Mouse (Mus musculus) C2C12 (cell line): ENCODE measurements around the gene Hyal1.

Experiments used
- CTCF ChIP-seq: IDR thresholded peaks from one replicate; pipeline ENCODE4 v1.5.1; 2011; ENCODE audit not compliant: control insufficient read depth, insufficient read depth, insufficient read length
- MYOD1 ChIP-seq: IDR thresholded peaks from one replicate; pipeline ENCODE4 v1.6.1; 2011; ENCODE audit warnings: low read depth; ENCODE audit not compliant: control insufficient read depth, insufficient read length
- MYOG ChIP-seq: IDR thresholded peaks from one replicate; pipeline ENCODE4 v1.6.1; 2011; ENCODE audit not compliant: control insufficient read depth, insufficient read length; ENCODE audit errors: extremely low read depth

DNA sequence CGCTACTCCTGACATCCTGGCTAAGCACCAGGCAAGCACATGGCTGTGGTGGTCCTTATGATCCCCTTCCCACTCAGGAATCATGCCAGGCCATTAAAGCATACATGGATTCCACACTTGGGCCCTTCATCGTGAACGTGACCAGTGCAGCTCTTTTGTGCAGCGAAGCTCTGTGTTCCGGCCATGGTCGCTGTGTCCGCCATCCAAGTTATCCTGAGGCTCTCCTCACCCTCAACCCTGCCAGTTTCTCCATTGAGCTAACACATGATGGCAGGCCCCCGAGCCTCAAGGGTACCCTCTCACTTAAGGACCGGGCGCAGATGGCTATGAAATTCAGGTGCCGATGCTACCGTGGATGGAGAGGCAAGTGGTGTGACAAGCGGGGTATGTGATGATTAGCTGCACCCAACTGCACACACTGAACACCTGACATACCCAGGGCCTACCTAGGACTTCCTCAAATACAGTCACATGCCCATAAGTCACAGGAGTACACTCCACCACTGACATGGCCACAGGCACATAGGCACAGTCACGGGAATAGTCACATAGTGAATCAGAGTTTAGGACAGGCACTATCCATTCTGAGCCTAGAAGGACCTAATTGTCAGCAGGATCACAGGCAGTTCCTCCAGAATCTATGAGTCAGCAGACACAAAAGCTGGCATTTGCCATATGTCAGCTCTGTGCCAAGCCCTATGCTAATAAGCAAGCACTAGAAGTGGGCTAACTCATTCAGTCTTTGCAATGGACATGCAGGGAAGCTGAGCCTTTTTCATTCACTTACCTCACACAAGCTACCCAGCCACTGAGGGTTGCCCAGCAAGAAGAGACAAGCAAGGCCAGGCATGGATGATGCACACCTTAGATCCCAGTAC is 2.5 kb downstream of the Hyal1 start:
- no peak for TF ChIP-seq MYOD1
- no peak for TF ChIP-seq CTCF
- no peak for TF ChIP-seq MYOG
